16 mouse cellular contexts compared by ENCODE assay signal in the genomic region with DNA sequence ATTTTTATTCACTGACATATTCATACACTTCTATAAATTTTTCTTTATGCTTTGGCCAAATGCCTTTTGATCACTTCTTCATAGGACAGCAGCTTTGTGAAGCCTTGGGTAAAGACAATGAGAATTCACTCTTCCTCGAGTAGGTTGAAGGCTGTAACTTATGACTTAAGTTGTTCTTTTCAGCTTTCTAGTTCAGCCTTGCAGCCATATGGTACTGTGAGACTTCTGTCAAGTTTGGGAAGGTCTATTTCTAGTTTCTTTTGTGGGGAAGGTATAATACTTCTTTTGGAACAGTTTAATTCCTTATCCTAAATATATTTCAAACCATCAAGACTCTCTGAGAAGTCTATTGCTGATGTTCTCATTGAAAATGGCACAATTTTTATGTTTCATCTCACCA.
"Had no signal": no experiment of that assay in that cellular context is flagged by ENCODE, and none has a peak within 500 bp of the region (broad histone marks: within the 10 kb centered on the region; RNA-seq: fewer than 3 reads in every experiment).

No protein-coding gene starts in this region.

- H3K4me1 ChIP-seq: neural tube, embryonic 13.5 days; neural tube, embryonic 15.5 days; stomach, embryonic 15.5 days had no signal

- H3K36me3 ChIP-seq: neural tube, embryonic 13.5 days; neural tube, embryonic 15.5 days; stomach, embryonic 15.5 days had no signal

- H3K9me3 ChIP-seq: neural tube, embryonic 13.5 days; neural tube, embryonic 15.5 days; stomach, embryonic 15.5 days had no signal

- H3K4me3 ChIP-seq: neural tube, embryonic 13.5 days; neural tube, embryonic 15.5 days; stomach, embryonic 15.5 days had no signal

- H3K27me3 ChIP-seq: neural tube, embryonic 13.5 days; neural tube, embryonic 15.5 days; stomach, embryonic 15.5 days had no signal

- H3K27ac ChIP-seq: neural tube, embryonic 13.5 days; neural tube, embryonic 15.5 days; stomach, embryonic 15.5 days; stomach, postnatal 0 days had no signal

- DNase-seq: retina, postnatal 1 day; right cerebral cortex, adult 18-20 months; right cerebral cortex, postnatal 14 days; right cerebral cortex, postnatal 25 days; right cerebral cortex, postnatal 4 days; spleen, adult 18-20 months; thymus, adult 18-20 months; thymus, adult 2 months; thymus, postnatal 14 days; thymus, postnatal 25 days; thymus, postnatal 36 days; thymus, postnatal 4 days had no signal
